Comparison of ENCODE assay signal across 11 mouse cellular contexts in the genomic region with DNA sequence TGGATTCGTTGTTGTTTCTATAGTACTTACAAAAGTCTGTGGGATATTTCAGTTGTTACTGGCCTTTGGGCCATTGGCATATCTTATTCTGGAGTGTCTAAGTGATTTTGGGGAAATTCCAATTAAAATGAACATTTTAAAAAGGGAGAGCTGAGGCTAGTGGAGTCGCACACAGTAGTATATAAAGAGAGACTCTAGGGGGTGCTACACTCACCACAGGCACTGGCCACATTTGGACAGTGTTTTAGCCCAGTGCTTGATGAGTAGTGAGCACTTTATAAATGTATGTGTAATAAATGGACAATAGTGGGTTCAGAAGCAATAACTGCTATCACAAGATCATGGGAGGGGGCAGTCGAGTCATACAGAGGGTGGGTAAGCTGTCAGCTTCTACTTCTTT. TPM values are rescaled to one million over a fixed set of nuclear protein-coding genes. Genes with fewer than 3 reads are reported as not detected.
A peak's percentile ranks its signal among the peaks of the same experiment; 100 is the strongest.
DNase-seq lines count a peak whose midpoint lies in the region; ATAC-seq and TF ChIP-seq lines count a peak whose summit lies in the region.
"Had no signal": no experiment of that assay in that cellular context is flagged by ENCODE, and none has a peak within 500 bp of the region (broad histone marks: within the 10 kb centered on the region; RNA-seq: fewer than 3 reads in every experiment).

No protein-coding gene starts in this region.

- DNase-seq in ES-CJ7 (ENCODE audit: low read depth, low spot score) (peak; percentile 14), R1 (ENCODE audit: low read depth, low spot score) (peak; percentile 20)
- DNase-seq in kidney, adult 18-20 months, result no peak
- DNase-seq: lung, postnatal 14 days; thymus, postnatal 4 days had no signal

- H3K4me3 ChIP-seq in intestine, postnatal 0 days (ENCODE audit: low read depth, low read length), result no peak overlapping the region
- no peak overlapping the region for H3K4me3 ChIP-seq in intestine, embryonic 15.5 days (replicated peaks)
- peak overlapping the region; percentile 96; the same call in 1 of the 2 replicates for H3K4me3 ChIP-seq in midbrain, embryonic 15.5 days
- no peak overlapping the region for H3K4me3 ChIP-seq in kidney, embryonic 14.5 days (ENCODE audit: low read length)

- H3K36me3 ChIP-seq in intestine, postnatal 0 days (ENCODE audit: control insufficient read depth, insufficient read depth), result no peaks in the 10 kb centered on the region
- H3K36me3 ChIP-seq in intestine, embryonic 15.5 days, result no peaks in the 10 kb centered on the region
- H3K36me3 ChIP-seq in midbrain, embryonic 15.5 days (replicated peaks), result no peaks in the 10 kb centered on the region
- no peaks in the 10 kb centered on the region for H3K36me3 ChIP-seq in kidney, embryonic 14.5 days (ENCODE audit: control insufficient read depth, insufficient read depth, low read length)
- H3K36me3 ChIP-seq: embryonic facial prominence, embryonic 15.5 days; heart, embryonic 13.5 days had no signal

- H3K27me3 ChIP-seq in intestine, postnatal 0 days (replicated peaks; ENCODE audit: control insufficient read depth, insufficient read depth, low read length), result 0 out of 2 replicates have a peak, but pooled peaks cover 9% of the 10 kb centered on the region
- no peaks in the 10 kb centered on the region for H3K27me3 ChIP-seq in intestine, embryonic 15.5 days (replicated peaks)
- H3K27me3 ChIP-seq in midbrain, embryonic 15.5 days (replicated peaks), result no peaks in the 10 kb centered on the region
- H3K27me3 ChIP-seq in kidney, embryonic 14.5 days (ENCODE audit: control insufficient read depth, insufficient read depth, low read length), result peaks cover 5% of the 10 kb centered on the region; the same call in 1 of the 2 replicates

- TF ChIP-seq CTCF in intestine, postnatal 0 days (IDR thresholded peaks at IDR 0.05; ENCODE audit: low read depth), result peak; percentile 28; the same call in 1 of the 2 replicates

- ATAC-seq in intestine, postnatal 0 days, result no peak
- no peak for ATAC-seq in intestine, embryonic 15.5 days
- no peak for ATAC-seq in midbrain, embryonic 15.5 days (replicated peaks)
- ATAC-seq in kidney, embryonic 14.5 days (ENCODE audit: low FRiP score, low TSS enrichment), result no peak

- WGBS in intestine, postnatal 0 days, result 72% methylated on average over 3 of the region's 3 CpGs
- WGBS in intestine, embryonic 15.5 days, result 65% methylated on average over 3 of the region's 3 CpGs
- 46% methylated on average over 3 of the region's 3 CpGs for WGBS in midbrain, embryonic 15.5 days
- WGBS in kidney, embryonic 14.5 days, result 74% methylated on average over 3 of the region's 3 CpGs

- H3K27ac ChIP-seq in intestine, postnatal 0 days (ENCODE audit: low read depth, low read length), result no peak overlapping the region
- H3K27ac ChIP-seq in intestine, embryonic 15.5 days, result no peak overlapping the region
- no peak overlapping the region for H3K27ac ChIP-seq in midbrain, embryonic 15.5 days
- H3K27ac ChIP-seq in kidney, embryonic 14.5 days (ENCODE audit: low read depth, low read length), result no peak overlapping the region
- H3K27ac ChIP-seq: embryonic facial prominence, embryonic 15.5 days; heart, embryonic 13.5 days had no signal

- no peak overlapping the region for H3K9ac ChIP-seq in intestine, postnatal 0 days (ENCODE audit: low read depth, low read length)
- no peak overlapping the region for H3K9ac ChIP-seq in intestine, embryonic 15.5 days
- no peak overlapping the region for H3K9ac ChIP-seq in midbrain, embryonic 15.5 days
- no peak overlapping the region for H3K9ac ChIP-seq in kidney, embryonic 14.5 days (ENCODE audit: low read depth, low read length)
- H3K9ac ChIP-seq: embryonic facial prominence, embryonic 15.5 days had no signal

- H3K4me2 ChIP-seq in intestine, postnatal 0 days (replicated peaks; ENCODE audit: low read depth), result no peak overlapping the region
- no peak overlapping the region for H3K4me2 ChIP-seq in intestine, embryonic 15.5 days (replicated peaks)
- peak overlapping the region; percentile 80 for H3K4me2 ChIP-seq in midbrain, embryonic 15.5 days
- no peak overlapping the region for H3K4me2 ChIP-seq in kidney, embryonic 14.5 days (replicated peaks; ENCODE audit: low read depth, low read length)

- H3K4me1 ChIP-seq in intestine, postnatal 0 days (replicated peaks; ENCODE audit: control insufficient read depth, insufficient read depth, low read length), result no peaks in the 10 kb centered on the region
- H3K4me1 ChIP-seq in intestine, embryonic 15.5 days (replicated peaks), result peaks cover 9% of the 10 kb centered on the region
- peaks cover 22% of the 10 kb centered on the region for H3K4me1 ChIP-seq in midbrain, embryonic 15.5 days
- H3K4me1 ChIP-seq in kidney, embryonic 14.5 days (ENCODE audit: control insufficient read depth, insufficient read depth, low read length), result no peaks in the 10 kb centered on the region; the same call in 1 of the 2 replicates

- no peaks in the 10 kb centered on the region for H3K9me3 ChIP-seq in intestine, postnatal 0 days (ENCODE audit: control insufficient read depth)
- H3K9me3 ChIP-seq in intestine, embryonic 15.5 days, result no peaks in the 10 kb centered on the region
- H3K9me3 ChIP-seq in midbrain, embryonic 15.5 days, result no peaks in the 10 kb centered on the region
- H3K9me3 ChIP-seq in kidney, embryonic 14.5 days (ENCODE audit: control insufficient read depth, low read length), result no peaks in the 10 kb centered on the region
- H3K9me3 ChIP-seq: embryonic facial prominence, embryonic 15.5 days; heart, embryonic 13.5 days had no signal

RNA-seq across cellular contexts. Expression of a gene that starts 2.6 kb away (rescaled TPM):
- polyA plus RNA-seq in intestine, postnatal 0 days (2015; fragmentation: Nextera tagmentation; extraction: Ambion mirVana), result 8.7 and 9.6 TPM in 2 replicates
- 12.0 and 14.3 TPM in 2 replicates for polyA plus RNA-seq in intestine, embryonic 15.5 days (2015; fragmentation: Nextera tagmentation; extraction: Ambion mirVana)
- polyA plus RNA-seq in midbrain, embryonic 15.5 days (2015; fragmentation: Nextera tagmentation; extraction: Ambion mirVana), result 73.9 and 75.1 TPM in 2 replicates
- polyA plus RNA-seq in kidney, embryonic 14.5 days (2014; fragmentation: Nextera tagmentation; extraction: Ambion mirVana), result 13.2 and 14.0 TPM in 2 replicates
